Mouse (Mus musculus) small intestine, adult 2 months (tissue): ENCODE results near the gene Lin7a.

ENCODE experiments used
- CTCF ChIP-seq: fragments of 200-500 bp; IDR thresholded peaks from 2 replicates; pipeline ENCODE4 v1.5.1; 2012; ENCODE audit warnings: low read depth, mild to moderate bottlenecking, control low read depth, inconsistent platforms, low read length, moderate library complexity, mixed read lengths; ENCODE audit not compliant: insufficient replicate concordance, insufficient read length; ENCODE audit errors: extremely low read depth
- POLR2A ChIP-seq: fragments of 200-500 bp; IDR thresholded peaks from 2 replicates; pipeline ENCODE4 v1.6.1; 2012; ENCODE audit warnings: low read depth, mild to moderate bottlenecking, control low read depth, inconsistent platforms, low read length, moderate library complexity

- TF ChIP-seq POLR2A (no peak), CTCF (no peak)
These were observed 37.7 kb upstream of the Lin7a start for GRCm38 (mm10) chr10:107233825-107234224.
